Mouse (Mus musculus) liver, embryonic 13.5 days (tissue): ENCODE measurements at regions not wholly inside any gene's neighbourhood (a gene's known extent, or its start where the extent isn't known, plus 50 kb on each side); places are given as distances from the start of the nearest gene placed in this dataset.
"Not testable (repeated sequence)": the region's sequence is repeated elsewhere in the genome, so short reads cannot be mapped to it uniquely, and the experiment has no call there.

Experiments used
- ATAC-seq: fragments of 200-750 bp; cut with Nextera tagmentation; 2 replicates; pipeline ENCODE4 v1.8.0; 2017; ENCODE audit warnings: low read depth, mild to moderate bottlenecking, moderate number of reproducible peaks, moderate library complexity
- DNase-seq: peaks from one replicate; pipeline ENCODE4 v3.0.0; 2022
- H3K27ac ChIP-seq: fragments of 300-500 bp; sonication (generic); 2 replicates; pipeline ENCODE4 v1.5.1; 2015; ENCODE audit warnings: moderate library complexity, mild to moderate bottlenecking, inconsistent platforms
- H3K27me3 ChIP-seq: fragments of 300-500 bp; sonication (generic); 2 replicates; pipeline ENCODE4 v1.6.1; 2015; ENCODE audit warnings: mild to moderate bottlenecking, inconsistent platforms
- H3K36me3 ChIP-seq: fragments of 300-500 bp; sonication (generic); 2 replicates; pipeline ENCODE4 v1.6.1; 2015; ENCODE audit warnings: mild to moderate bottlenecking, inconsistent platforms
- H3K4me1 ChIP-seq: fragments of 300-500 bp; sonication (generic); replicated peaks from 2 replicates; pipeline ENCODE4 v1.6.1; 2015; ENCODE audit warnings: inconsistent platforms
- H3K4me2 ChIP-seq: fragments of 300-500 bp; sonication (generic); 2 replicates; pipeline ENCODE4 v1.6.1; 2015; ENCODE audit warnings: inconsistent platforms, mild to moderate bottlenecking, moderate library complexity
- H3K4me3 ChIP-seq: fragments of 300-500 bp; sonication (generic); replicated peaks from 2 replicates; pipeline ENCODE4 v1.5.1; 2015; ENCODE audit warnings: mild to moderate bottlenecking, inconsistent platforms
- H3K9ac ChIP-seq: fragments of 300-500 bp; sonication (generic); 2 replicates; pipeline ENCODE4 v1.6.1; 2015; ENCODE audit warnings: mild to moderate bottlenecking, inconsistent platforms
- H3K9me3 ChIP-seq: fragments of 300-500 bp; sonication (generic); replicated peaks from 2 replicates; pipeline ENCODE4 v1.6.1; 2016; ENCODE audit warnings: inconsistent platforms
- WGBS: fragments of 180-500 bp; shearing (Covaris S2); methylation state at CpG from one replicate; pipeline ENCODE4 v1.1.7; 2015; ENCODE audit not compliant: insufficient replicate concordance; 5-methylcytosine and 5-hydroxymethylcytosine counted together

GRCm38 (mm10) chr1:164538304-164539043 is 80.3 kb upstream of the Atp1b1 start:
- Histone ChIP-seq H3K9me3 (no peaks in the 10 kb centered on the region), H3K4me2 (no peak overlapping the region), H3K4me3 (no peak overlapping the region), H3K4me1 (no peaks in the 10 kb centered on the region), H3K27me3 (no peaks in the 10 kb centered on the region), H3K9ac (no peak overlapping the region), H3K36me3 (no peaks in the 10 kb centered on the region), H3K27ac (no peak overlapping the region)
- DNase-seq, result no peak
- 51% methylated on average over 5 of the region's 5 CpGs for WGBS
- no peak for ATAC-seq

DNA sequence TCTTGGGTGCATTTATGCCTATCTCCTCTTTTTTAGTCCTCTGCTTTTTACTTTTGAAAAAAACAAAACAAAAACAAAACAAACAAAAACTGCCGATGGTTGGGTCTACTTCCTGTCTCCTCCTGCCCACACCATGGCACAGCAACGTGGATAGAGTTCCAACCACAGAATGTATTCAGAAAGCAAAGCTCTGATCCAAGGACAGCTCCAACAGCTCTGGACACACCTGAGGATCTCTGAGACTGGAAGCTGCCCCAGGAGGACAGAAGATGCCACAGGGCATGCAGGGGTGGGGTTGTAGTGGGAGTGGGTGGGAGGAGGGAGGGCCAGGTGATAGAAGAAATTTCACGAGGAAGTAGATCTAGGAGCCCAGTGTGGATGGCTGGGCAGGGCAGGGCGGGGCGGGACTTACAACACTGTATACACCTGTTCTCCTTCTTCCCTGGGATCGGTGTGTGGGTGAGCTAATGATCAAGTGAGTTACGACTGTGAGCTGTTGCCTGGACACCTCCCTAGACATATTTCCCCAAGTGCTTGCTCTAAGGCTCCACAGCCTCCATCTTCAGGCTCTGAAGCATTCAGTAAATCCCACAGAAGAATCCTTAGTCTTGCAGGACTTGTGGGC is 79.3 kb upstream of the Atp1b1 start:
- no peaks in the 10 kb centered on the region for H3K9me3 ChIP-seq
- H3K4me3 ChIP-seq, result no peak overlapping the region
- no peaks in the 10 kb centered on the region for H3K27me3 ChIP-seq
- DNase-seq (no peak), ATAC-seq (no peak)
- no peak overlapping the region for H3K9ac ChIP-seq
- H3K4me1 ChIP-seq, result no peaks in the 10 kb centered on the region
- no peak overlapping the region for H3K4me2 ChIP-seq
- no peaks in the 10 kb centered on the region for H3K36me3 ChIP-seq
- H3K27ac ChIP-seq, result no peak overlapping the region
- 46% methylated on average over 7 of the region's 7 CpGs for WGBS

GRCm38 (mm10) chr1:164532196-164532595 is 74.0 kb upstream of the Atp1b1 start:
- whole genome bisulfite sequencing, result 67% methylated on average over 5 of the region's 5 CpGs
- H3K9me3 ChIP-seq, result no peaks in the 10 kb centered on the region
- H3K4me1 ChIP-seq, result no peaks in the 10 kb centered on the region
- ATAC-seq (no peak), DNase-seq (no peak)
- H3K27me3 ChIP-seq, result no peaks in the 10 kb centered on the region
- H3K4me3 ChIP-seq, result no peak overlapping the region
- H3K36me3 ChIP-seq, result no peaks in the 10 kb centered on the region
- H3K9ac ChIP-seq, result no peak overlapping the region
- H3K4me2 ChIP-seq, result no peak overlapping the region
- H3K27ac ChIP-seq, result no peak overlapping the region

- Histone ChIP-seq H3K36me3 (no peaks in the 10 kb centered on the region), H3K9ac (no peak overlapping the region), H3K27ac (no peak overlapping the region), H3K9me3 (no peaks in the 10 kb centered on the region), H3K4me1 (no peaks in the 10 kb centered on the region), H3K27me3 (no peaks in the 10 kb centered on the region), H3K4me2 (no peak overlapping the region), H3K4me3 (no peak overlapping the region)
- 53% methylated on average over 1 of the region's 1 CpGs for WGBS
- ATAC-seq, result no peak
- no peak for DNase-seq
These were observed 73.6 kb upstream of the Atp1b1 start for GRCm38 (mm10) chr1:164531741-164532140.

GRCm38 (mm10) chr1:164526748-164527147 is 68.6 kb upstream of the Atp1b1 start:
- DNase-seq, result no peak
- no peak overlapping the region for H3K9ac ChIP-seq
- no peaks in the 10 kb centered on the region for H3K27me3 ChIP-seq
- no peak for ATAC-seq
- H3K4me2 ChIP-seq, result no peak overlapping the region
- H3K27ac ChIP-seq, result no peak overlapping the region
- H3K4me3 ChIP-seq, result no peak overlapping the region
- no peaks in the 10 kb centered on the region for H3K4me1 ChIP-seq
- H3K36me3 ChIP-seq, result no peaks in the 10 kb centered on the region
- no peaks in the 10 kb centered on the region for H3K9me3 ChIP-seq
- 53% methylated on average over 1 of the region's 1 CpGs for WGBS

DNA sequence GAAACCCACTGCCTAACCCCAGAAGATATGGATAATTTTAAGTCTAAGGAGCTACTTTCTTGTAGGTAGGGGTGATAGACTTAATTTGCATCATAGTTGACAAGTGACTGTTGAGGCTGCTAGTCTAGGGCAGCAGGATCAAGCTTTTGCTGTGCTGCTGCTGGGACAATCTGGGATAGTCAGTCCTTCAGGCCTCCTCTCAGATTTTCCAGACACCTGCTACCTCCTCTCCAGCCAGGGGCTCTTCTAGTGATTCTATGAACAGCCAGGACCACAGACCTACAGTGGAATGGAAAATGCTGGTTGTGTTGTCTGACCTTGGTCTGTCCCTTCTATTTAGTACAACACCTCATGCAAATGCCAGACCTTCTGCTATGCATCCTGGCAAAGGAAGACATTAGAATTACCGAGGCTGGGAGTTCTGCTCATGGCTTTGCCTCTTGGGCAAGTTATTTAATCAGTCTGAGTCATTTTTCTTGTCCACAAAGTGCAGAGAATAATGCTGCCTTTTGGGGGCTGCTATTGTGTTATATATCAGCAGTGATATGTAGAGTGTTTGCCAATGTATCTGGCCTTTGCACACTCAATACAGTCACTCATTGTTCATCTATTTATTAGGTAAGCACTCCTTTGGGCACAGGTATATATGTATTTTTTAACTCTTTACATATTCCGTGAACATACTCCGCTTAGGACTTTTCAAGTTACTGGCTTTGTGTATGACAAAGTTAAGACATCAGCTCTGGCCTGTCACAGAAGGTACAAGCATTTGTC is 64.4 kb upstream of the Atp1b1 start:
- Histone ChIP-seq H3K36me3 (no peaks in the 10 kb centered on the region), H3K4me3 (no peak overlapping the region), H3K4me1 (no peaks in the 10 kb centered on the region), H3K9me3 (no peaks in the 10 kb centered on the region), H3K9ac (no peak overlapping the region), H3K27ac (no peak overlapping the region), H3K27me3 (no peaks in the 10 kb centered on the region), H3K4me2 (no peak overlapping the region)
- no peak for DNase-seq
- 63% methylated on average over 3 of the region's 3 CpGs for WGBS
- no peak for ATAC-seq

DNA sequence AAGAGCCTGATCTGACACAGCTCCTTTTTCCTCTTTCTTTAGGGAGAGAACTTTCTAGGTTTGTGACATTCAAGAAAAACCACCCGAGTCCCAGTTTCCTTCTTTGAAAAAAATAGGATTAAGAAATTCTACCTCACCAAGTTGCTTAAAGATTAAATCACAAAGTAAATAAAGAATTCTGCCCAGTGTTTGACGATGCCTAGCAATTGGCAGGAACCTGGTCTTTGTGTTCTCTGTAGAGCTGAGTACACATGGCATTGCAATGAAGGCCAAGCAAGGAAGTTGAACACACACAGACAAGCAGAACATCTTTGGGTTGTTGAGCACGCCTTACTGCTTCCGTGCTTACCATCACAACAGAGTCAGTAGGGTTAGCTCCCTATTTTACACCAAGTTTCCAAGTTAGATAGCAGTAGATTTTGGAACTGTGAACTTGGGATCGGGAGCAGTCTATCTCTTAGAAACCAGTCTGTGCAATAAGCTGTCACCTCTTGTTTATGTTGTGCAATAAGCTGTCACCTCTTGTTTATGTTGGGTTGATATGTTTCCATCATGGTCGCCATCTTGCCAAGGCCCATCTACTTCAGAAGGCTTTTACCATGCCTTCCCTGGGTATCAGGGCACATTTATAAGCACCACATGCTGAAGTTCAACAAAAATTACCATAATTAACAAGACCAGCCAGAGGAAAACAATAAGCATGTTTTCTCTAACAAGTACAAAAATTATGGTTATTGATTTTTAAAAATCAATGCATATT is 63.4 kb upstream of the Atp1b1 start:
- ATAC-seq (no peak), DNase-seq (no peak)
- Histone ChIP-seq H3K4me2 (no peak overlapping the region), H3K9ac (no peak overlapping the region), H3K27me3 (no peaks in the 10 kb centered on the region), H3K4me3 (no peak overlapping the region), H3K36me3 (no peaks in the 10 kb centered on the region), H3K27ac (no peak overlapping the region), H3K9me3 (no peaks in the 10 kb centered on the region), H3K4me1 (no peaks in the 10 kb centered on the region)
- 65% methylated on average over 6 of the region's 6 CpGs for WGBS

GRCm38 (mm10) chr1:164518866-164519265 is 60.7 kb upstream of the Atp1b1 start:
- ATAC-seq (no peak), DNase-seq (no peak)
- Histone ChIP-seq H3K4me1 (no peaks in the 10 kb centered on the region), H3K27ac (no peak overlapping the region), H3K27me3 (no peaks in the 10 kb centered on the region), H3K4me2 (no peak overlapping the region), H3K36me3 (no peaks in the 10 kb centered on the region), H3K9ac (no peak overlapping the region), H3K4me3 (no peak overlapping the region), H3K9me3 (no peaks in the 10 kb centered on the region)
- 89% methylated on average over 3 of the region's 3 CpGs for WGBS

DNA sequence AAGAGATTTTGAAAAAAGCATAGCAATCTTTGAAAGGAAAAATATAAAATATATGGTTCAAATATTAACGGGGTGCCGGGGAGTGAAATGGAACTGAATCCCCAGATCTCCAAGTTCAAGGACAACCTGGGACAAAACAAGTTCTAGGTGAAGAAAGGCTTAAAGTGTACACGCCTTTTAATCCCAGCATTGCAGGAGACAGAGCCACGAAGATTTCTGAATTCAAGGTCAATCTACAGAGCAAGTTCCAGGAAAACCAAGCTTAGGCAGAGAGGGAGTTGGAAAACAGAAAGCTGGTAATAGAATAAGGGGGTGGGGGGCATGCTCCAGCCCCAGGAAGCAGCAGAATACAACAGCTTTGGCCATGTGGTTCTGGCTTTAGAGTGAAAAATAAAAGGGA is 60.2 kb upstream of the Atp1b1 start:
- ATAC-seq, result no peak
- H3K9me3 ChIP-seq, result no peaks in the 10 kb centered on the region
- no peak overlapping the region for H3K9ac ChIP-seq
- H3K4me2 ChIP-seq, result no peak overlapping the region
- no peak overlapping the region for H3K27ac ChIP-seq
- H3K4me1 ChIP-seq, result no peaks in the 10 kb centered on the region
- DNase-seq, result no peak
- no peaks in the 10 kb centered on the region for H3K27me3 ChIP-seq
- no peaks in the 10 kb centered on the region for H3K36me3 ChIP-seq
- H3K4me3 ChIP-seq, result no peak overlapping the region
- 64% methylated on average over 4 of the region's 4 CpGs for WGBS

DNA sequence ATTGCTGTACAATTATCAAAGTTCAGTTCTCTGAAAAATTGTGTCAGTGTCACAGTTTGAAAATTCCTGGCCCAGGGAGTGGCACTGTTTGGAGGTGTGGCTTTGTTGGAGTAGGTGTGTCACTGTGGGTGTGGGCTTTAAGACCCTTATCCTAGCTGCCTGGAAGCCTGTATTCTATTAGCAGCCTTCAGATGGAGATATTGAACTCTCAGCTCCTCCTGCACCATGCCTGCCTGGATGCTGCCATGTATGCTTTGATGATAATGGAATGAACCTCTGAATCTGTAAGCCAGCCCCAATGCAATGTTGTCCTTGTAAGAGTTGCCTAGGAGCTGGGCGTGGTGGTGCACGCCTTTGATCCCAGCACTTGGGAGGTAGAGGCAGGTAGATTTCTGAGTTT is 59.2 kb upstream of the Atp1b1 start:
- not testable (repeated sequence) for H3K4me1 ChIP-seq, H3K4me3 ChIP-seq, H3K27me3 ChIP-seq, H3K27ac ChIP-seq, H3K9ac ChIP-seq, H3K9me3 ChIP-seq, DNase-seq, H3K4me2 ChIP-seq, H3K36me3 ChIP-seq, ATAC-seq
- WGBS, result 68% methylated on average over 2 of the region's 2 CpGs

- DNase-seq (no peak), ATAC-seq (no peak)
- Histone ChIP-seq H3K27me3 (no peaks in the 10 kb centered on the region), H3K4me2 (no peak overlapping the region), H3K4me1 (no peaks in the 10 kb centered on the region), H3K4me3 (no peak overlapping the region), H3K9me3 (no peaks in the 10 kb centered on the region), H3K27ac (no peak overlapping the region), H3K36me3 (no peaks in the 10 kb centered on the region), H3K9ac (no peak overlapping the region)
- 61% methylated on average over 7 of the region's 7 CpGs for WGBS
These were observed 53.7 kb upstream of the Atp1b1 start for GRCm38 (mm10) chr1:164511628-164512385.
